Mouse (Mus musculus) liver, postnatal 0 days (tissue): ENCODE data around the gene Prkca. TPM values are rescaled to one million over a fixed set of nuclear protein-coding genes. Genes with fewer than 3 reads are reported as not detected.

Experiments used
- ATAC-seq: fragments of 200-750 bp; cut with Nextera tagmentation; 2 replicates; pipeline ENCODE4 v1.8.0; 2017; ENCODE audit warnings: mild to moderate bottlenecking, moderate library complexity
- DNase-seq: peaks from one replicate; pipeline ENCODE4 v3.0.0-alpha.2; 2016
- H3K27ac ChIP-seq: fragments of 300-500 bp; sonication (generic); 2 replicates; pipeline ENCODE4 v1.5.1; 2014; ENCODE audit warnings: antibody characterized with exemption, moderate library complexity, mild to moderate bottlenecking, low read depth
- H3K27me3 ChIP-seq: fragments of 300-500 bp; sonication (generic); 2 replicates; pipeline ENCODE4 v1.6.1; 2014; ENCODE audit warnings: low read length, control low read depth, mixed read lengths; ENCODE audit not compliant: insufficient read depth
- H3K36me3 ChIP-seq: fragments of 300-500 bp; sonication (generic); replicated peaks from 2 replicates; pipeline ENCODE4 v1.6.1; 2014; ENCODE audit warnings: mild to moderate bottlenecking, control low read depth, low read length, moderate library complexity, mixed read lengths; ENCODE audit not compliant: insufficient read depth
- H3K4me1 ChIP-seq: fragments of 300-500 bp; sonication (generic); 2 replicates; pipeline ENCODE4 v1.6.1; 2014; ENCODE audit warnings: antibody characterized with exemption, mild to moderate bottlenecking, control low read depth; ENCODE audit not compliant: insufficient read depth
- H3K4me2 ChIP-seq: fragments of 300-500 bp; sonication (generic); 2 replicates; pipeline ENCODE4 v1.6.1; 2014; ENCODE audit warnings: low read depth, mild to moderate bottlenecking, low read length, moderate library complexity, mixed read lengths
- H3K4me3 ChIP-seq: fragments of 300-500 bp; sonication (generic); 2 replicates; pipeline ENCODE4 v1.5.1; 2014; ENCODE audit warnings: low read depth, low read length
- H3K9ac ChIP-seq: fragments of 300-500 bp; sonication (generic); replicated peaks from 2 replicates; pipeline ENCODE4 v1.6.1; 2014; ENCODE audit warnings: mild to moderate bottlenecking, moderate library complexity
- H3K9me3 ChIP-seq: fragments of 300-500 bp; sonication (generic); 2 replicates; pipeline ENCODE4 v1.6.1; 2016; ENCODE audit warnings: mild to moderate bottlenecking, control low read depth, low read length, mixed read lengths
- CTCF ChIP-seq: sonication (generic); IDR thresholded peaks from 2 replicates; pipeline ENCODE4 v1.5.1; 2016; ENCODE audit warnings: antibody characterized with exemption, low read depth
- EP300 ChIP-seq: IDR thresholded peaks from 2 replicates; pipeline ENCODE4 v1.6.1; 2016; ENCODE audit warnings: antibody characterized with exemption, low read depth, mild to moderate bottlenecking
- WGBS: fragments of 180-500 bp; shearing (Covaris S2); extraction: QIAGEN DNeasy Blood & Tissue Kit; methylation state at CpG from one replicate; pipeline ENCODE4 v1.1.7; 2014; ENCODE audit not compliant: insufficient replicate concordance; 5-methylcytosine and 5-hydroxymethylcytosine counted together
- polyA plus RNA-seq: library from polyadenylated mRNA; unstranded; fragments of >200 nt; fragmentation: Nextera tagmentation; extraction: Ambion mirVana; gene quantifications from 2 replicates; pipeline ENCODE4 v1.2.1, GENCODE M21; 2015

The Prkca gene
- polyA plus RNA-seq, 1 experiment from 2014 or later = 3.0 TPM

- ATAC-seq (no peak), DNase-seq (no peak)
- WGBS = 75% methylated on average over 6 of the region's 6 CpGs
- no peak for TF ChIP-seq EP300
- TF ChIP-seq CTCF = peak; percentile 41
- H3K4me1 ChIP-seq = no peaks in the 10 kb centered on the region
- H3K4me2 ChIP-seq = no peak overlapping the region
- H3K4me3 ChIP-seq = no peak overlapping the region
- no peak overlapping the region for H3K9ac ChIP-seq
- H3K9me3 ChIP-seq = no peaks in the 10 kb centered on the region
- H3K36me3 ChIP-seq = no peaks in the 10 kb centered on the region
- H3K27ac ChIP-seq = no peak overlapping the region
- H3K27me3 ChIP-seq = no peaks in the 10 kb centered on the region
Observed at GRCm38 (mm10) chr11:108072606-108073243, 271.0 kb downstream of the Prkca start.

GRCm38 (mm10) chr11:108071230-108071629, 272.5 kb downstream of the Prkca start:
- no peak overlapping the region for H3K9ac ChIP-seq
- no peaks in the 10 kb centered on the region for H3K27me3 ChIP-seq
- H3K4me3 ChIP-seq = no peak overlapping the region
- H3K9me3 ChIP-seq = no peaks in the 10 kb centered on the region
- ATAC-seq (no peak), DNase-seq (no peak)
- 74% methylated on average over 6 of the region's 6 CpGs for WGBS
- no peak overlapping the region for H3K4me2 ChIP-seq
- TF ChIP-seq CTCF (no peak), EP300 (no peak)
- no peaks in the 10 kb centered on the region for H3K36me3 ChIP-seq
- no peak overlapping the region for H3K27ac ChIP-seq
- H3K4me1 ChIP-seq = no peaks in the 10 kb centered on the region

GRCm38 (mm10) chr11:108070038-108070437, 273.7 kb downstream of the Prkca start:
- Histone ChIP-seq H3K4me3 (no peak overlapping the region), H3K36me3 (no peaks in the 10 kb centered on the region), H3K4me2 (no peak overlapping the region), H3K9me3 (no peaks in the 10 kb centered on the region), H3K4me1 (no peaks in the 10 kb centered on the region), H3K27ac (no peak overlapping the region), H3K9ac (no peak overlapping the region), H3K27me3 (no peaks in the 10 kb centered on the region)
- TF ChIP-seq EP300 = no peak
- no peak for TF ChIP-seq CTCF
- 64% methylated on average over 6 of the region's 6 CpGs for WGBS
- no peak for DNase-seq
- ATAC-seq = no peak

- Histone ChIP-seq H3K27ac (no peak overlapping the region), H3K4me3 (no peak overlapping the region)
- WGBS = 50% methylated on average over 5 of the region's 5 CpGs
Observed at GRCm38 (mm10) chr11:108068430-108068829, 275.3 kb downstream of the Prkca start.

GRCm38 (mm10) chr11:108067161-108067560, 276.6 kb downstream of the Prkca start:
- H3K4me1 ChIP-seq = no peaks in the 10 kb centered on the region
- ATAC-seq (no peak), DNase-seq (no peak)
- no peak overlapping the region for H3K4me3 ChIP-seq
- 75% methylated on average over 7 of the region's 7 CpGs for WGBS
- no peak for TF ChIP-seq CTCF
- TF ChIP-seq EP300 = no peak
- H3K9ac ChIP-seq = no peak overlapping the region
- no peaks in the 10 kb centered on the region for H3K27me3 ChIP-seq
- H3K27ac ChIP-seq = no peak overlapping the region
- no peak overlapping the region for H3K4me2 ChIP-seq
- no peaks in the 10 kb centered on the region for H3K9me3 ChIP-seq
- no peaks in the 10 kb centered on the region for H3K36me3 ChIP-seq

More at GRCm38 (mm10) chr11:108068430-108068829, 275.3 kb downstream of the Prkca start:
- H3K4me2 ChIP-seq = no peak overlapping the region
- H3K4me1 ChIP-seq = no peaks in the 10 kb centered on the region
- ATAC-seq (no peak), DNase-seq (no peak)
- no peaks in the 10 kb centered on the region for H3K36me3 ChIP-seq
- H3K9me3 ChIP-seq = no peaks in the 10 kb centered on the region
- no peak for TF ChIP-seq CTCF
- TF ChIP-seq EP300 = no peak
- H3K27me3 ChIP-seq = no peaks in the 10 kb centered on the region
- H3K9ac ChIP-seq = no peak overlapping the region

- ATAC-seq = no peak
- Histone ChIP-seq H3K27ac (no peak overlapping the region), H3K9me3 (no peaks in the 10 kb centered on the region), H3K4me1 (no peaks in the 10 kb centered on the region), H3K4me2 (no peak overlapping the region), H3K9ac (no peak overlapping the region), H3K4me3 (no peak overlapping the region), H3K27me3 (no peaks in the 10 kb centered on the region), H3K36me3 (no peaks in the 10 kb centered on the region)
- TF ChIP-seq EP300 (no peak), CTCF (no peak)
- no peak for DNase-seq
- WGBS = 72% methylated on average over 3 of the region's 3 CpGs
Observed at GRCm38 (mm10) chr11:108064401-108064800, 279.3 kb downstream of the Prkca start.
